Comparison of ENCODE assay signal across 12 mouse cellular contexts in the genomic region with DNA sequence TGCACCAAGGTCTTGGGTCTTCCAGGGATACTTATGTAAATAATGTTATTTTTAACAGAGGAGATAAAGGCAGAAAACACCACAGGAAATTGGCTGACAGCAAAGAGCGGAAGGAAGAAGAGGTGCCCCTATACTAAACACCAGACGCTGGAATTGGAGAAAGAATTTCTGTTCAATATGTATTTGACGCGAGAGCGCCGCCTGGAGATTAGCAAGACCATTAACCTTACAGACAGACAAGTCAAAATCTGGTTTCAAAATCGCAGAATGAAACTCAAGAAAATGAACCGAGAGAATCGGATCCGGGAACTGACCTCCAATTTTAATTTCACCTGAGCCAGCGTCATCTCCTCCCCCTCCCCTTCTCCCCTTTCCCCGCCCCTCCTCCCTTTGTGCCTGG. TPM values are rescaled to one million over a fixed set of nuclear protein-coding genes. Genes with fewer than 3 reads are reported as not detected.
A peak's percentile ranks its signal among the peaks of the same experiment; 100 is the strongest.
DNase-seq lines count a peak whose midpoint lies in the region; ATAC-seq and TF ChIP-seq lines count a peak whose summit lies in the region.
"Had no signal": no experiment of that assay in that cellular context is flagged by ENCODE, and none has a peak within 500 bp of the region (broad histone marks: within the 10 kb centered on the region; RNA-seq: fewer than 3 reads in every experiment).

No protein-coding gene starts in this region.

- no peak overlapping the region for H3K9ac ChIP-seq in CH12.LX (ENCODE audit: insufficient read depth, low read depth)
- H3K9ac ChIP-seq in limb, embryonic 14.5 days (ENCODE audit: low read depth, low read length, severe bottlenecking), result no peak overlapping the region
- H3K9ac ChIP-seq: hindbrain, embryonic 13.5 days had no signal

- in situ Hi-C loops in CH12.LX (cut with MboI; ENCODE audit: low pct_ligation_motif_present, low pct_unique_long_range_greater_than_20kb, low sequenced_read_pairs), result no loop called here

- no peaks in the 10 kb centered on the region for H3K36me3 ChIP-seq in CH12.LX (replicated peaks in 1 of 2; ENCODE audit: control insufficient read depth in 1 of 2, insufficient read depth in 1 of 2, low read length in 1 of 2)
- H3K36me3 ChIP-seq in limb, embryonic 14.5 days (ENCODE audit: control insufficient read depth, insufficient read depth, low read length), result no peaks in the 10 kb centered on the region
- H3K36me3 ChIP-seq: hindbrain, embryonic 13.5 days had no signal

- no peak overlapping the region for H3K27ac ChIP-seq in layer of hippocampus, adult 2 months
- no peak overlapping the region for H3K27ac ChIP-seq in CH12.LX (ENCODE audit: insufficient read depth, low read depth)
- H3K27ac ChIP-seq in limb, embryonic 14.5 days (replicated peaks; ENCODE audit: low read depth, low read length), result no peak overlapping the region
- H3K27ac ChIP-seq: hindbrain, embryonic 13.5 days had no signal

- peaks cover 93% of the 10 kb centered on the region for H3K27me3 ChIP-seq in CH12.LX (replicated peaks)
- peaks cover 93% of the 10 kb centered on the region for H3K27me3 ChIP-seq in limb, embryonic 14.5 days (ENCODE audit: control insufficient read depth, insufficient read depth, low read length)

- no peak for TF ChIP-seq EP300 in CH12.LX (IDR thresholded peaks at IDR 0.05; ENCODE audit: low read length)

- TF ChIP-seq CTCF in layer of hippocampus, adult 2 months (conservative IDR thresholded peaks at IDR 0.05), result peak; percentile 74
- TF ChIP-seq CTCF in CH12.LX (conservative IDR thresholded peaks at IDR 0.05 in 1 of 2, IDR thresholded peaks at IDR 0.05 in 1 of 2; ENCODE audit: low read depth in 2 of 2, low read length in 2 of 2), result peak; percentile 29 to 78; a peak in 3 of 4 replicates

- H3K4me1 ChIP-seq in CH12.LX (ENCODE audit: control insufficient read depth in 1 of 2, insufficient read depth in 2 of 2), result peaks cover 9 to 17% of the 10 kb centered on the region in 2 experiments
- no peaks in the 10 kb centered on the region for H3K4me1 ChIP-seq in limb, embryonic 14.5 days (ENCODE audit: control insufficient read depth, insufficient read depth, low read length)

- no peak for TF ChIP-seq POLR2A in CH12.LX (IDR thresholded peaks at IDR 0.05; ENCODE audit: low read depth, low read length)
- TF ChIP-seq POLR2A in limb, embryonic 14.5 days (IDR thresholded peaks at IDR 0.05; ENCODE audit: borderline replicate concordance, extremely low read depth, insufficient read depth, insufficient read length), result no peak

- dilution Hi-C loops in CH12.LX (cut with MboI; ENCODE audit: extremely low pct_ligation_motif_present, extremely low pct_unique_long_range_greater_than_20kb, low sequenced_read_pairs), result no loop called here

- peak overlapping the region; percentile 90 for H3K4me2 ChIP-seq in CH12.LX (ENCODE audit: insufficient read depth, low read depth, poor library complexity, severe bottlenecking)
- H3K4me2 ChIP-seq in limb, embryonic 14.5 days (replicated peaks; ENCODE audit: low read depth, low read length, severe bottlenecking), result 0 out of 2 replicates have a peak overlapping the region, but pooled peaks have one; percentile 15
- H3K4me2 ChIP-seq: hindbrain, embryonic 13.5 days had no signal

- H3K9me3 ChIP-seq in CH12.LX (replicated peaks; ENCODE audit: low read length), result no peaks in the 10 kb centered on the region
- H3K9me3 ChIP-seq in limb, embryonic 14.5 days (ENCODE audit: control insufficient read depth, low read length), result no peaks in the 10 kb centered on the region
- H3K9me3 ChIP-seq: hindbrain, embryonic 13.5 days had no signal

- 3% methylated on average over 12 of the region's 12 CpGs for WGBS in limb, embryonic 14.5 days

- peak; percentile 22 to 26 for DNase-seq in layer of hippocampus, adult 2 months (ENCODE audit: low spot score in 2 of 2)
- no peak for DNase-seq in layer of hippocampus, postnatal 36 days
- DNase-seq in CH12.LX (ENCODE audit: extremely low read depth) (peak; percentile 71), adipocyte (ENCODE audit: low spot score) (peak; percentile 73)
- DNase-seq in limb, embryonic 14.5 days (ENCODE audit: low spot score), result no peak
- no peak for DNase-seq in left cerebral cortex, adult 11 months (ENCODE audit: low spot score)
- DNase-seq in cerebellum, adult 9-11 months, result no peak
- DNase-seq: lung, adult 18-20 months; right cerebral cortex, postnatal 25 days had no signal

- no peaks in the 10 kb centered on the region for H3K79me2 ChIP-seq in CH12.LX (replicated peaks; ENCODE audit: control insufficient read depth, extremely low read depth, insufficient read depth, poor library complexity, severe bottlenecking)

- H3K4me3 ChIP-seq in layer of hippocampus, adult 2 months, result no peak overlapping the region
- H3K4me3 ChIP-seq in CH12.LX (replicated peaks in 1 of 3; ENCODE audit: low read depth in 2 of 3, low read length in 2 of 3, poor library complexity in 1 of 3), result no peak overlapping the region
- H3K4me3 ChIP-seq in limb, embryonic 14.5 days (replicated peaks; ENCODE audit: low read length), result no peak overlapping the region
- H3K4me3 ChIP-seq: hindbrain, embryonic 13.5 days had no signal

- peak; percentile 60 for TF ChIP-seq RAD21 in CH12.LX (IDR thresholded peaks at IDR 0.05; ENCODE audit: low read depth, low read length)

- ATAC-seq in limb, embryonic 14.5 days (ENCODE audit: low FRiP score, low read depth), result no peak

TF ChIP-seq in CH12.LX, 34 proteins besides CTCF, POLR2A, EP300 and RAD21:
- no peak for TF ChIP-seq MAZ (IDR thresholded peaks at IDR 0.05; ENCODE audit: low read depth, low read length)
- peak; percentile 67 for TF ChIP-seq SMC3 (IDR thresholded peaks at IDR 0.05; ENCODE audit: low read depth, low read length)
- peak; percentile 73 for TF ChIP-seq IRF4 (IDR thresholded peaks at IDR 0.05; ENCODE audit: low read depth, low read length)
- no peak for TF ChIP-seq MAX (IDR thresholded peaks at IDR 0.05; ENCODE audit: low read length)
- no peak for TF ChIP-seq ETS1 (conservative IDR thresholded peaks at IDR 0.05; ENCODE audit: low read depth, low read length)
- TF ChIP-seq SIN3A (IDR thresholded peaks at IDR 0.05; ENCODE audit: low read length), result no peak

RNA-seq across cellular contexts. Expression of gene Hoxc5, which starts 3.5 kb away (rescaled TPM):
- not detected for total RNA-seq in layer of hippocampus, adult 2 months (2021)
- not detected for total RNA-seq in layer of hippocampus, postnatal 36 days (2021)
- total RNA-seq in CH12.LX (2012; rRNA removed), result not detected in 2 replicates
- total RNA-seq in CH12.LX (2014; rRNA removed), result 0.15 TPM in 1 of 2 replicates, not detected in the other
- 0.16 and 0.22 TPM in 2 replicates for polyA plus RNA-seq in CH12.LX (2012; ENCODE audit: insufficient read length, low read depth)
- 7.6 and 9.0 TPM in 2 replicates for polyA plus RNA-seq in limb, embryonic 14.5 days (2012; rRNA removed)
- polyA plus RNA-seq in limb, embryonic 14.5 days (2014; fragmentation: Nextera tagmentation; extraction: Ambion mirVana), result 2.6 and 3.5 TPM in 2 replicates
- total RNA-seq: layer of hippocampus, postnatal 14 days had no signal

RNA-seq across cellular contexts. Expression of gene Hoxc10, which starts 4.1 kb away (rescaled TPM):
- total RNA-seq in layer of hippocampus, adult 2 months (2021), result not detected
- total RNA-seq in layer of hippocampus, postnatal 36 days (2021), result not detected
- total RNA-seq in CH12.LX (2012; rRNA removed) (not detected in 2 replicates), CH12.LX (2014; rRNA removed) (not detected in 2 replicates)
- 0.11 and 0.12 TPM in 2 replicates for polyA plus RNA-seq in CH12.LX (2012; ENCODE audit: insufficient read length, low read depth)
- polyA plus RNA-seq in limb, embryonic 14.5 days (2012; rRNA removed), result 9.7 and 14.3 TPM in 2 replicates
- 5.8 and 6.0 TPM in 2 replicates for polyA plus RNA-seq in limb, embryonic 14.5 days (2014; fragmentation: Nextera tagmentation; extraction: Ambion mirVana)
- total RNA-seq: layer of hippocampus, postnatal 14 days had no signal
- polyA plus RNA-seq: hindbrain, embryonic 13.5 days had no signal

RNA-seq across cellular contexts. Expression of gene Hoxc9, which starts 5.5 kb away (rescaled TPM):
- not detected for total RNA-seq in layer of hippocampus, adult 2 months (2021)
- not detected for total RNA-seq in layer of hippocampus, postnatal 36 days (2021)
- not detected in 2 replicates for total RNA-seq in CH12.LX (2012; rRNA removed)
- 0.12 TPM in 1 of 2 replicates, not detected in the other for total RNA-seq in CH12.LX (2014; rRNA removed)
- 0.20 and 0.26 TPM in 2 replicates for polyA plus RNA-seq in CH12.LX (2012; ENCODE audit: insufficient read length, low read depth)
- 2.1 TPM in 2 replicates for polyA plus RNA-seq in limb, embryonic 14.5 days (2012; rRNA removed)
- polyA plus RNA-seq in limb, embryonic 14.5 days (2014; fragmentation: Nextera tagmentation; extraction: Ambion mirVana), result 1.1 and 1.3 TPM in 2 replicates
- total RNA-seq: layer of hippocampus, postnatal 14 days had no signal

RNA-seq across cellular contexts. Expression of gene Hoxc11, which starts 16.5 kb away (rescaled TPM):
- not detected for total RNA-seq in layer of hippocampus, adult 2 months (2021)
- not detected for total RNA-seq in layer of hippocampus, postnatal 36 days (2021)
- total RNA-seq in CH12.LX (2012; rRNA removed) (not detected in 2 replicates), CH12.LX (2014; rRNA removed) (not detected in 2 replicates)
- not detected in 2 replicates for polyA plus RNA-seq in CH12.LX (2012; ENCODE audit: insufficient read length, low read depth)
- 7.4 and 7.6 TPM in 2 replicates for polyA plus RNA-seq in limb, embryonic 14.5 days (2012; rRNA removed)
- polyA plus RNA-seq in limb, embryonic 14.5 days (2014; fragmentation: Nextera tagmentation; extraction: Ambion mirVana), result 1.4 TPM in 2 replicates
- total RNA-seq: layer of hippocampus, postnatal 14 days had no signal
- polyA plus RNA-seq: hindbrain, embryonic 13.5 days; testis, adult 2 months had no signal

RNA-seq across cellular contexts. Expression of gene Hoxc8, which starts 19.7 kb away (rescaled TPM):
- not detected for total RNA-seq in layer of hippocampus, adult 2 months (2021)
- total RNA-seq in layer of hippocampus, postnatal 36 days (2021), result not detected
- total RNA-seq in CH12.LX (2012; rRNA removed), result not detected in 2 replicates
- not detected in 2 replicates for total RNA-seq in CH12.LX (2014; rRNA removed)
- not detected in 2 replicates for polyA plus RNA-seq in CH12.LX (2012; ENCODE audit: insufficient read length, low read depth)
- 3.5 and 3.9 TPM in 2 replicates for polyA plus RNA-seq in limb, embryonic 14.5 days (2012; rRNA removed)
- 1.9 TPM in 2 replicates for polyA plus RNA-seq in limb, embryonic 14.5 days (2014; fragmentation: Nextera tagmentation; extraction: Ambion mirVana)
- total RNA-seq: layer of hippocampus, postnatal 14 days had no signal

Comparison
In these comparisons a context has a peak if more than half of its experiments do, and no peak if none do; other contexts are left out.
1. DNase-seq: peak in layer of hippocampus, adult 2 months (2 of 2), CH12.LX (single experiment) and adipocyte (single experiment); none in layer of hippocampus, postnatal 36 days (0 of 2), limb, embryonic 14.5 days (single experiment), left cerebral cortex, adult 11 months (single experiment) and cerebellum, adult 9-11 months (single experiment).